Mouse (Mus musculus) heart, adult 2 months (tissue): ENCODE measurements around the gene Ptprn2.

Experiments
- CTCF ChIP-seq: fragments of 200-600 bp; IDR thresholded peaks from 2 replicates; pipeline ENCODE4 v1.8.1; 2022; ENCODE audit warnings: antibody characterized with exemption, mild to moderate bottlenecking, moderate library complexity
- POLR2A ChIP-seq: fragments of 200-500 bp; IDR thresholded peaks from 2 replicates; pipeline ENCODE4 v1.6.1; 2011; ENCODE audit warnings: mild to moderate bottlenecking, low read depth, low read length, control low read depth; ENCODE audit not compliant: insufficient read depth

- no peak for TF ChIP-seq CTCF
- no peak for TF ChIP-seq POLR2A
Measured at GRCm38 (mm10) chr12:117162180-117162579, 676.7 kb downstream of the Ptprn2 start.
